Mouse (Mus musculus) stomach, embryonic 14.5 days (tissue): Measurements from ENCODE around the gene Gm49337. TPM values are rescaled to one million over a fixed set of nuclear protein-coding genes. Genes with fewer than 3 reads are reported as not detected.

Experiments used
- ATAC-seq: fragments of 200-750 bp; cut with Nextera tagmentation; 2 replicates; pipeline ENCODE4 v1.8.0; 2017; ENCODE audit warnings: low read depth, moderate TSS enrichment; ENCODE audit not compliant: insufficient number of reproducible peaks, insufficient read depth, low FRiP score
- H3K27ac ChIP-seq: fragments of 300-500 bp; sonication (generic); 2 replicates; pipeline ENCODE4 v1.5.1; 2014; ENCODE audit warnings: mild to moderate bottlenecking, low read length, moderate library complexity, mixed read lengths
- H3K27me3 ChIP-seq: fragments of 300-500 bp; sonication (generic); 2 replicates; pipeline ENCODE4 v1.6.1; 2014; ENCODE audit warnings: low read length, control low read depth, mixed read lengths; ENCODE audit not compliant: control insufficient read depth, insufficient read depth
- H3K36me3 ChIP-seq: fragments of 300-500 bp; sonication (generic); 2 replicates; pipeline ENCODE4 v1.6.1; 2014; ENCODE audit warnings: mild to moderate bottlenecking, control low read depth, low read length, moderate library complexity, mixed read lengths; ENCODE audit not compliant: control insufficient read depth, insufficient read depth
- H3K4me1 ChIP-seq: fragments of 300-500 bp; sonication (generic); 2 replicates; pipeline ENCODE4 v1.6.1; 2014; ENCODE audit warnings: low read length, control low read depth, mixed read lengths; ENCODE audit not compliant: control insufficient read depth, insufficient read depth
- H3K4me2 ChIP-seq: fragments of 300-500 bp; sonication (generic); replicated peaks from 2 replicates; pipeline ENCODE4 v1.6.1; 2014; ENCODE audit warnings: low read depth, low read length, control low read depth
- H3K4me3 ChIP-seq: fragments of 300-500 bp; sonication (generic); 2 replicates; pipeline ENCODE4 v1.5.1; 2014; ENCODE audit warnings: low read depth, low read length, control low read depth
- H3K9ac ChIP-seq: fragments of 300-500 bp; sonication (generic); replicated peaks from 2 replicates; pipeline ENCODE4 v1.6.1; 2014; ENCODE audit warnings: low read depth, mild to moderate bottlenecking, control low read depth, low read length, moderate library complexity, mixed read lengths
- H3K9me3 ChIP-seq: fragments of 300-500 bp; sonication (generic); 2 replicates; pipeline ENCODE4 v1.6.1; 2016; ENCODE audit warnings: low read depth, low read length, control low read depth; ENCODE audit not compliant: control insufficient read depth
- WGBS: fragments of 180-500 bp; shearing (Covaris S2); extraction: QIAGEN DNeasy Blood & Tissue Kit; methylation state at CpG from one replicate; pipeline ENCODE4 v1.1.7; 2014; 5-methylcytosine and 5-hydroxymethylcytosine counted together
- polyA plus RNA-seq: library from polyadenylated mRNA; unstranded; fragments of >200 nt; fragmentation: Nextera tagmentation; extraction: Ambion mirVana; gene quantifications from 2 replicates; pipeline ENCODE4 v1.2.1, GENCODE M21; 2014

Gm49337 gene
- polyA plus RNA-seq, 1 experiment from 2014 or later: not detected

GRCm38 (mm10) chr4:116177140-116177539 is 4.0 kb downstream of the Gm49337 start:
- no peaks in the 10 kb centered on the region for H3K36me3 ChIP-seq
- H3K27me3 ChIP-seq: no peaks in the 10 kb centered on the region
- H3K4me1 ChIP-seq: peaks cover 22% of the 10 kb centered on the region; the same call in 1 of the 2 replicates
- H3K9me3 ChIP-seq: no peaks in the 10 kb centered on the region
- peak overlapping the region; percentile 42; the same call in 1 of the 2 replicates for H3K4me2 ChIP-seq
- ATAC-seq: no peak
- peak overlapping the region; percentile 86 for H3K27ac ChIP-seq
- WGBS: 34% methylated on average over 5 of the region's 5 CpGs
- H3K4me3 ChIP-seq: no peak overlapping the region
- H3K9ac ChIP-seq: no peak overlapping the region; the same call in 1 of the 2 replicates

GRCm38 (mm10) chr4:116182079-116182478 is 8.9 kb downstream of the Gm49337 start:
- no peak for ATAC-seq
- no peaks in the 10 kb centered on the region for H3K36me3 ChIP-seq
- H3K4me2 ChIP-seq: no peak overlapping the region
- no peaks in the 10 kb centered on the region for H3K27me3 ChIP-seq
- no peak overlapping the region for H3K27ac ChIP-seq
- H3K9me3 ChIP-seq: no peaks in the 10 kb centered on the region
- 0 out of 2 replicates have a peak, but pooled peaks cover 3% of the 10 kb centered on the region for H3K4me1 ChIP-seq
- WGBS: 52% methylated on average over 3 of the region's 3 CpGs
- H3K9ac ChIP-seq: no peak overlapping the region
- H3K4me3 ChIP-seq: no peak overlapping the region

GRCm38 (mm10) chr4:116182745-116183144 is 9.6 kb downstream of the Gm49337 start:
- H3K27ac ChIP-seq: no peak overlapping the region
- no peaks in the 10 kb centered on the region for H3K27me3 ChIP-seq
- H3K4me2 ChIP-seq: no peak overlapping the region
- no peaks in the 10 kb centered on the region for H3K36me3 ChIP-seq
- H3K9me3 ChIP-seq: no peaks in the 10 kb centered on the region
- no peaks in the 10 kb centered on the region for H3K4me1 ChIP-seq
- 12% methylated on average over 12 of the region's 12 CpGs for WGBS
- H3K9ac ChIP-seq: no peak overlapping the region
- H3K4me3 ChIP-seq: no peak overlapping the region
- ATAC-seq: no peak

- Histone ChIP-seq H3K27me3 (no peaks in the 10 kb centered on the region), H3K4me3 (no peak overlapping the region), H3K9ac (no peak overlapping the region), H3K4me2 (no peak overlapping the region), H3K9me3 (no peaks in the 10 kb centered on the region), H3K36me3 (no peaks in the 10 kb centered on the region), H3K27ac (no peak overlapping the region), H3K4me1 (no peaks in the 10 kb centered on the region)
- WGBS: 88% methylated on average over 4 of the region's 4 CpGs
- no peak for ATAC-seq
These were observed 11.9 kb downstream of the Gm49337 start for GRCm38 (mm10) chr4:116185083-116185482.

GRCm38 (mm10) chr4:116192286-116192835 is 19.2 kb downstream of the Gm49337 start:
- H3K4me2 ChIP-seq: no peak overlapping the region
- 42% methylated on average over 4 of the region's 4 CpGs for WGBS
- ATAC-seq: no peak
- no peaks in the 10 kb centered on the region for H3K9me3 ChIP-seq
- H3K4me3 ChIP-seq: no peak overlapping the region
- H3K36me3 ChIP-seq: no peaks in the 10 kb centered on the region
- no peaks in the 10 kb centered on the region for H3K4me1 ChIP-seq
- H3K9ac ChIP-seq: no peak overlapping the region
- H3K27ac ChIP-seq: no peak overlapping the region
- no peaks in the 10 kb centered on the region for H3K27me3 ChIP-seq

- Histone ChIP-seq H3K27ac (no peak overlapping the region), H3K9ac (no peak overlapping the region), H3K4me1 (no peaks in the 10 kb centered on the region), H3K4me2 (no peak overlapping the region), H3K4me3 (no peak overlapping the region), H3K27me3 (no peaks in the 10 kb centered on the region), H3K9me3 (no peaks in the 10 kb centered on the region), H3K36me3 (no peaks in the 10 kb centered on the region)
- WGBS: 50% methylated on average over 9 of the region's 9 CpGs
- ATAC-seq: peak; percentile 71; the same call in 1 of the 2 replicates
These were observed 20.6 kb downstream of the Gm49337 start for GRCm38 (mm10) chr4:116193583-116194383.

- Histone ChIP-seq H3K36me3 (no peaks in the 10 kb centered on the region), H3K4me2 (no peak overlapping the region), H3K27me3 (no peaks in the 10 kb centered on the region), H3K4me3 (no peak overlapping the region), H3K27ac (no peak overlapping the region), H3K9ac (no peak overlapping the region), H3K9me3 (no peaks in the 10 kb centered on the region), H3K4me1 (no peaks in the 10 kb centered on the region)
- WGBS: 81% methylated on average over 2 of the region's 2 CpGs
- no peak for ATAC-seq
These were observed 25.2 kb downstream of the Gm49337 start for GRCm38 (mm10) chr4:116198422-116198821.

- no peaks in the 10 kb centered on the region for H3K4me1 ChIP-seq
- 63% methylated on average over 3 of the region's 3 CpGs for WGBS
- H3K9me3 ChIP-seq: no peaks in the 10 kb centered on the region
- H3K36me3 ChIP-seq: no peaks in the 10 kb centered on the region
- no peaks in the 10 kb centered on the region for H3K27me3 ChIP-seq
- H3K27ac ChIP-seq: no peak overlapping the region
- no peak overlapping the region for H3K4me3 ChIP-seq
- H3K9ac ChIP-seq: no peak overlapping the region
- ATAC-seq: no peak
- H3K4me2 ChIP-seq: no peak overlapping the region
These were observed 31.2 kb downstream of the Gm49337 start for GRCm38 (mm10) chr4:116204422-116204821.
